Mouse (Mus musculus) liver, postnatal 0 days (tissue): ENCODE measurements around the gene Esyt2.

Experiments
- CTCF ChIP-seq: sonication (generic); IDR thresholded peaks from 2 replicates; pipeline ENCODE4 v1.5.1; 2016; ENCODE audit warnings: antibody characterized with exemption, low read depth
- EP300 ChIP-seq: IDR thresholded peaks from 2 replicates; pipeline ENCODE4 v1.6.1; 2016; ENCODE audit warnings: antibody characterized with exemption, low read depth, mild to moderate bottlenecking

DNA sequence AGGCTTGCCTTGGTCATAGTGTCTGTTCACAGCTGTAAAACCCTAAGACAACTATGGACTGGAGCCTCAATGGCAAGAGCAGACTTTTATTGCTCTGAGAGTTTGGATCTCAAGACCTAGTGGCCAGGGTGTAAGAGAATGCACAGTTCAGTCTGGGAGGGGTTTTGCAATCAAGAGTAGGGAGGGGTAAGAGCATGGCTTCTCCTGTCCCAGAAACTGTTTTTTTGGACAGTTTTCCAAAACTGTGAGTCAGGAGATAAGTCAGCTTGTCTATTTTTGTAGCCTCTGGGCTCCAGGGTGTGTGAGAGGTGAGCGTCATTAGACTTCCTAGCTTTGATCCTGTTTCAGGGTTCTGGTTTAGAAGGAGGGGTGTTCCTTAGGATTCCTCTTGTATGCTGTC is 2.5 kb upstream of the Esyt2 start:
- no peak for TF ChIP-seq CTCF
- no peak for TF ChIP-seq EP300
